18 mouse cellular contexts compared by ENCODE assay signal in genomic region chr11:78846620-78847019, GRCm38 (mm10).
"Had no signal": no experiment of that assay in that cellular context is flagged by ENCODE, and none has a peak within 500 bp of the region (broad histone marks: within the 10 kb centered on the region; RNA-seq: fewer than 3 reads in every experiment).

No protein-coding gene starts in this region.

- H3K9me3 ChIP-seq: limb, embryonic 12.5 days; limb, embryonic 15.5 days; liver, embryonic 13.5 days; neural tube, embryonic 12.5 days had no signal

- DNase-seq: kidney, adult 18-20 months; kidney, postnatal 36 days; layer of hippocampus, postnatal 36 days; left cerebral cortex, postnatal 4 days; liver, embryonic 13.5 days; lung, adult 2 months; lung, postnatal 14 days; lung, postnatal 4 days; midbrain, embryonic 14.5 days; thymus, adult 18-20 months; thymus, postnatal 4 days had no signal

- H3K4me2 ChIP-seq: limb, embryonic 12.5 days; limb, embryonic 15.5 days; liver, embryonic 13.5 days; midbrain, embryonic 11.5 days; neural tube, embryonic 12.5 days had no signal

- H3K27me3 ChIP-seq: limb, embryonic 12.5 days; limb, embryonic 15.5 days; liver, embryonic 13.5 days; neural tube, embryonic 12.5 days had no signal

- H3K4me3 ChIP-seq: left cerebral cortex, adult 2 months; limb, embryonic 12.5 days; limb, embryonic 15.5 days; liver, embryonic 13.5 days; neural tube, embryonic 12.5 days had no signal

- H3K27ac ChIP-seq: kidney, postnatal 0 days; left cerebral cortex, adult 2 months; limb, embryonic 12.5 days; limb, embryonic 15.5 days; neural tube, embryonic 12.5 days had no signal

- ATAC-seq: intestine, embryonic 16.5 days had no signal

- H3K4me1 ChIP-seq: limb, embryonic 12.5 days; neural tube, embryonic 12.5 days had no signal

- H3K9ac ChIP-seq: limb, embryonic 12.5 days; limb, embryonic 15.5 days; liver, embryonic 13.5 days; neural tube, embryonic 12.5 days had no signal

- H3K36me3 ChIP-seq: limb, embryonic 12.5 days; limb, embryonic 15.5 days; liver, embryonic 13.5 days; neural tube, embryonic 12.5 days had no signal
